Mouse (Mus musculus) embryonic fibroblast, embryonic 13.5 days (primary cell): ENCODE measurements around the gene Defa22.
"Not testable (repeated sequence)": the region's sequence is repeated elsewhere in the genome, so short reads cannot be mapped to it uniquely, and the experiment has no call there.

ENCODE experiments used
- CTCF ChIP-seq: IDR thresholded peaks from 2 replicates; pipeline ENCODE4 v1.5.1; 2011; ENCODE audit warnings: mild to moderate bottlenecking, control low read depth, low read length, moderate library complexity, borderline replicate concordance; ENCODE audit not compliant: insufficient read depth
- POLR2A ChIP-seq: IDR thresholded peaks from 2 replicates; pipeline ENCODE4 v1.6.1; 2011; ENCODE audit warnings: low read depth, mild to moderate bottlenecking, control low read depth, low read length, moderate library complexity

DNA sequence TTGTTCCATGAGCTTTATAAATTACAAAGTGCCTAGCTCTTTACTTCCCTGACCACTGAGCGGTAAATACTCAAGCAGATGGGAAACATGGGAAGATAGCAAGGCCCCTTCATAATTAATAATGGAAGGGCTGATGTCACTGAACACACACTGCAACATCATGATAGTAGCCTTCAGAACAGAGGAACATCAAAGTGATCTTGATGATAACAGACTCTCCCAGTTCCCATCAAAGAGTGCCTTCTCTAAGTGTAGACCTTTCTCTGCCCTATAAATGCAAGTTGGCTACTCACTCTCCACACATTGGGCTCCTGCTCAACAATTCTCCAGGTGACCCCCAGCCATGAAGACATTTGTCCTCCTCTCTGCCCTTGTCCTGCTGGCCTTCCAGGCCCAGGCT, 39.2 kb downstream of the Defa22 start, which contains the start of gene Gm15293:
- TF ChIP-seq CTCF, POLR2A: not testable (repeated sequence)
